Mouse (Mus musculus) CH12.LX (cell line): ENCODE measurements around the gene Cfap61.

ENCODE experiments used
- CTCF ChIP-seq, 2 experiments: IDR thresholded peaks in 1 of 2; conservative IDR thresholded peaks in 1 of 2; 2 replicates each; pipeline ENCODE4 v1.5.1; 2011 to 2012; ENCODE audit warnings: low read depth in 2 of 2, low read length in 2 of 2, improper control_type of control experiment in 1 of 2, inconsistent platforms in 1 of 2, mild to moderate bottlenecking in 1 of 2, moderate library complexity in 1 of 2
- EP300 ChIP-seq: IDR thresholded peaks from 2 replicates; pipeline ENCODE4 v1.6.1; 2011; ENCODE audit warnings: low read length, improper control_type of control experiment
- JUN ChIP-seq: IDR thresholded peaks from 2 replicates; pipeline ENCODE4 v1.6.1; 2011; ENCODE audit warnings: low read depth, mild to moderate bottlenecking, low read length, improper control_type of control experiment, moderate library complexity; ENCODE audit not compliant: insufficient read depth
- JUND ChIP-seq: conservative IDR thresholded peaks from 2 replicates; pipeline ENCODE4 v1.6.1; 2011; ENCODE audit warnings: low read depth, low read length, improper control_type of control experiment
- KAT2A ChIP-seq: IDR thresholded peaks from 2 replicates; pipeline ENCODE4 v1.6.1; 2012; ENCODE audit warnings: low read length, improper control_type of control experiment, inconsistent platforms; ENCODE audit not compliant: insufficient replicate concordance
- MAZ ChIP-seq: IDR thresholded peaks from 2 replicates; pipeline ENCODE4 v1.6.1; 2012; ENCODE audit warnings: low read depth, mild to moderate bottlenecking, inconsistent platforms, low read length, improper control_type of control experiment, moderate library complexity
- POLR2A ChIP-seq: IDR thresholded peaks from 2 replicates; pipeline ENCODE4 v1.6.1; 2011; ENCODE audit warnings: low read depth, mild to moderate bottlenecking, improper control_type of control experiment, low read length
- ZC3H11A ChIP-seq: IDR thresholded peaks from 2 replicates; pipeline ENCODE4 v1.6.1; 2012; ENCODE audit warnings: low read depth, mild to moderate bottlenecking, inconsistent platforms, low read length, improper control_type of control experiment
- ZKSCAN1 ChIP-seq: IDR thresholded peaks from 2 replicates; pipeline ENCODE4 v1.6.1; 2012; ENCODE audit warnings: low read depth, inconsistent platforms, low read length, improper control_type of control experiment, borderline replicate concordance

GRCm38 (mm10) chr2:146140711-146141110, 206.1 kb downstream of the Cfap61 start:
- TF ChIP-seq KAT2A: no peak
- TF ChIP-seq CTCF (conservative IDR thresholded peaks at IDR 0.05 in 1 of 2, IDR thresholded peaks at IDR 0.05 in 1 of 2; ENCODE audit: low read depth in 2 of 2, low read length in 2 of 2): no peak
- TF ChIP-seq ZKSCAN1: no peak
- no peak for TF ChIP-seq ZC3H11A
- no peak for TF ChIP-seq JUN
- TF ChIP-seq POLR2A: no peak
- TF ChIP-seq EP300: no peak
- no peak for TF ChIP-seq MAZ
- no peak for TF ChIP-seq JUND
